Mouse (Mus musculus) urinary bladder, adult 18-20 months (tissue): ENCODE results near the gene Arfgef3.
A peak's percentile ranks its signal among the peaks of the same experiment; 100 is the strongest.
"Not testable (repeated sequence)": the region's sequence is repeated elsewhere in the genome, so short reads cannot be mapped to it uniquely, and the experiment has no call there.

Experiments used
- DNase-seq, 2 experiments: peaks; one replicate each; pipeline ENCODE4 v3.0.0; 2022; ENCODE audit warnings: low spot score in 2 of 2, mixed read lengths in 2 of 2

Gene Arfgef3

GRCm38 (mm10) chr10:18589455-18589854 lies 154.3 kb downstream of the Arfgef3 start:
- no peak for DNase-seq

GRCm38 (mm10) chr10:18584188-18584587 lies 159.6 kb downstream of the Arfgef3 start:
- DNase-seq: no peak

GRCm38 (mm10) chr10:18572581-18572980 lies 171.2 kb downstream of the Arfgef3 start:
- DNase-seq: no peak

- DNase-seq: peak in 1 of 2 experiments; percentile 37
Observed at GRCm38 (mm10) chr10:18562940-18563339, 180.8 kb downstream of the Arfgef3 start.

- DNase-seq: no peak
Observed at GRCm38 (mm10) chr10:18561445-18561844, 182.3 kb downstream of the Arfgef3 start.

GRCm38 (mm10) chr10:18559076-18559475 lies 184.7 kb downstream of the Arfgef3 start:
- DNase-seq: not testable (repeated sequence)

GRCm38 (mm10) chr10:18549321-18550216 lies 194.2 kb downstream of the Arfgef3 start:
- DNase-seq: no peak

GRCm38 (mm10) chr10:18547381-18547780 lies 196.4 kb downstream of the Arfgef3 start:
- no peak for DNase-seq

- peak; percentile 72 to 73 for DNase-seq
Observed at GRCm38 (mm10) chr10:18545813-18546235, 197.9 kb downstream of the Arfgef3 start, which contains the start of gene Hebp2. TSS of gene Hebp2 (minus strand) at chr10:18546076.

- DNase-seq: no peak
Observed at GRCm38 (mm10) chr10:18545309-18545708, 198.4 kb downstream of the Arfgef3 start.

GRCm38 (mm10) chr10:18536889-18537288 lies 206.9 kb downstream of the Arfgef3 start:
- no peak for DNase-seq

- no peak for DNase-seq
Observed at GRCm38 (mm10) chr10:18532293-18532692, 211.5 kb downstream of the Arfgef3 start.
